Mouse (Mus musculus): ENCODE results near the gene Micu2.
A peak's percentile ranks its signal among the peaks of the same experiment; 100 is the strongest.

Gene Micu2

GRCm38 (mm10) chr14:57998526-57999401 is at the start of gene Micu2:
Micu2 (minus strand) TSS chr14:57999262.
- peak; percentile 80 for DNase-seq (ENCODE audit: low spot score)

- peak; percentile 17 for DNase-seq (ENCODE audit: low spot score)
Observed at GRCm38 (mm10) chr14:58046639-58047284, 47.7 kb upstream of the Micu2 start.

- no peak for DNase-seq (ENCODE audit: low spot score)
Observed at GRCm38 (mm10) chr14:58036174-58036573, 37.1 kb upstream of the Micu2 start.

GRCm38 (mm10) chr14:58034567-58034966 is 35.5 kb upstream of the Micu2 start:
- DNase-seq (ENCODE audit: low spot score) = no peak

GRCm38 (mm10) chr14:58018869-58019268 is 19.8 kb upstream of the Micu2 start:
- no peak for DNase-seq (ENCODE audit: low spot score)

GRCm38 (mm10) chr14:58003852-58004251 is 4.8 kb upstream of the Micu2 start:
- no peak for DNase-seq (ENCODE audit: low spot score)

GRCm38 (mm10) chr14:58002161-58002560 is 3.1 kb upstream of the Micu2 start:
- DNase-seq (ENCODE audit: low spot score) = no peak

- no peak for DNase-seq (ENCODE audit: low spot score)
Observed at GRCm38 (mm10) chr14:57999402-57999734, 306 bp upstream of the Micu2 start.

GRCm38 (mm10) chr14:57997431-57997830 is 1.6 kb downstream of the Micu2 start:
- DNase-seq (ENCODE audit: low spot score) = no peak

GRCm38 (mm10) chr14:57996210-57996609 is 2.9 kb downstream of the Micu2 start:
- DNase-seq (ENCODE audit: low spot score) = no peak

GRCm38 (mm10) chr14:57991761-57992160 is 7.3 kb downstream of the Micu2 start:
- DNase-seq (ENCODE audit: low spot score) = no peak

GRCm38 (mm10) chr14:57989162-57989561 is 9.9 kb downstream of the Micu2 start:
- DNase-seq (ENCODE audit: low spot score) = no peak

- no peak for DNase-seq (ENCODE audit: low spot score)
Observed at GRCm38 (mm10) chr14:57985780-57986179, 13.3 kb downstream of the Micu2 start.

- no peak for DNase-seq (ENCODE audit: low spot score)
Observed at GRCm38 (mm10) chr14:57982450-57982849, 16.6 kb downstream of the Micu2 start.

GRCm38 (mm10) chr14:57981720-57982418 is 17.2 kb downstream of the Micu2 start:
- no peak for DNase-seq (ENCODE audit: low spot score)

GRCm38 (mm10) chr14:57980776-57981175 is 18.3 kb downstream of the Micu2 start:
- no peak for DNase-seq (ENCODE audit: low spot score)

- no peak for DNase-seq (ENCODE audit: low spot score)
Observed at GRCm38 (mm10) chr14:57980179-57980578, 18.9 kb downstream of the Micu2 start.

GRCm38 (mm10) chr14:57978144-57978543 is 20.9 kb downstream of the Micu2 start:
- no peak for DNase-seq (ENCODE audit: low spot score)

GRCm38 (mm10) chr14:57975656-57976055 is 23.4 kb downstream of the Micu2 start:
- DNase-seq (ENCODE audit: low spot score) = no peak

- no peak for DNase-seq (ENCODE audit: low spot score)
Observed at GRCm38 (mm10) chr14:57971986-57972525, 27.0 kb downstream of the Micu2 start.

GRCm38 (mm10) chr14:57968873-57969272 is 30.2 kb downstream of the Micu2 start:
- no peak for DNase-seq (ENCODE audit: low spot score)

GRCm38 (mm10) chr14:57967080-57967797 is 31.8 kb downstream of the Micu2 start:
- no peak for DNase-seq (ENCODE audit: low spot score)

Data from yolk sac, embryonic 10.5 days (tissue).